Mouse (Mus musculus) stomach, embryonic 14.5 days (tissue): ENCODE results near the gene Cxcr5. TPM values are rescaled to one million over a fixed set of nuclear protein-coding genes. Genes with fewer than 3 reads are reported as not detected.

ENCODE experiments used
- ATAC-seq: fragments of 200-750 bp; cut with Nextera tagmentation; 2 replicates; pipeline ENCODE4 v1.8.0; 2017; ENCODE audit warnings: low read depth, moderate TSS enrichment; ENCODE audit not compliant: insufficient number of reproducible peaks, insufficient read depth, low FRiP score
- H3K27ac ChIP-seq: fragments of 300-500 bp; sonication (generic); 2 replicates; pipeline ENCODE4 v1.5.1; 2014; ENCODE audit warnings: mild to moderate bottlenecking, low read length, moderate library complexity, mixed read lengths
- H3K27me3 ChIP-seq: fragments of 300-500 bp; sonication (generic); 2 replicates; pipeline ENCODE4 v1.6.1; 2014; ENCODE audit warnings: low read length, control low read depth, mixed read lengths; ENCODE audit not compliant: control insufficient read depth, insufficient read depth
- H3K36me3 ChIP-seq: fragments of 300-500 bp; sonication (generic); 2 replicates; pipeline ENCODE4 v1.6.1; 2014; ENCODE audit warnings: mild to moderate bottlenecking, control low read depth, low read length, moderate library complexity, mixed read lengths; ENCODE audit not compliant: control insufficient read depth, insufficient read depth
- H3K4me1 ChIP-seq: fragments of 300-500 bp; sonication (generic); 2 replicates; pipeline ENCODE4 v1.6.1; 2014; ENCODE audit warnings: low read length, control low read depth, mixed read lengths; ENCODE audit not compliant: control insufficient read depth, insufficient read depth
- H3K4me2 ChIP-seq: fragments of 300-500 bp; sonication (generic); replicated peaks from 2 replicates; pipeline ENCODE4 v1.6.1; 2014; ENCODE audit warnings: low read depth, low read length, control low read depth
- H3K4me3 ChIP-seq: fragments of 300-500 bp; sonication (generic); 2 replicates; pipeline ENCODE4 v1.5.1; 2014; ENCODE audit warnings: low read depth, low read length, control low read depth
- H3K9ac ChIP-seq: fragments of 300-500 bp; sonication (generic); replicated peaks from 2 replicates; pipeline ENCODE4 v1.6.1; 2014; ENCODE audit warnings: low read depth, mild to moderate bottlenecking, control low read depth, low read length, moderate library complexity, mixed read lengths
- H3K9me3 ChIP-seq: fragments of 300-500 bp; sonication (generic); 2 replicates; pipeline ENCODE4 v1.6.1; 2016; ENCODE audit warnings: low read depth, low read length, control low read depth; ENCODE audit not compliant: control insufficient read depth
- WGBS: fragments of 180-500 bp; shearing (Covaris S2); extraction: QIAGEN DNeasy Blood & Tissue Kit; methylation state at CpG from one replicate; pipeline ENCODE4 v1.1.7; 2014; 5-methylcytosine and 5-hydroxymethylcytosine counted together
- polyA plus RNA-seq: library from polyadenylated mRNA; unstranded; fragments of >200 nt; fragmentation: Nextera tagmentation; extraction: Ambion mirVana; gene quantifications from 2 replicates; pipeline ENCODE4 v1.2.1, GENCODE M21; 2014

Gene Cxcr5
- polyA plus RNA-seq, 1 experiment from 2014 or later, result 0.27 TPM

- H3K4me1 ChIP-seq, result peaks cover 60% of the 10 kb centered on the region
Observed at GRCm38 (mm10) chr9:44499356-44500162, 62.1 kb downstream of the Cxcr5 start.

GRCm38 (mm10) chr9:44498421-44499355, 63.0 kb downstream of the Cxcr5 start:
- H3K4me1 ChIP-seq, result peaks cover 69% of the 10 kb centered on the region
- H3K27ac ChIP-seq, result peak overlapping the region; percentile 92
- WGBS, result under 1% methylated on average over 59 of the region's 59 CpGs
- peak overlapping the region; percentile 39 for H3K4me3 ChIP-seq
- H3K27me3 ChIP-seq, result no peaks in the 10 kb centered on the region
- peak overlapping the region; percentile 37 for H3K9ac ChIP-seq
- ATAC-seq, result peak; percentile 83
- peak overlapping the region; percentile 91 for H3K4me2 ChIP-seq
- peaks cover 21% of the 10 kb centered on the region for H3K36me3 ChIP-seq
- H3K9me3 ChIP-seq, result no peaks in the 10 kb centered on the region

More at GRCm38 (mm10) chr9:44499356-44500162, 62.1 kb downstream of the Cxcr5 start:
- Histone ChIP-seq H3K4me3 (peak overlapping the region; percentile 39), H3K36me3 (peaks cover 26% of the 10 kb centered on the region), H3K27me3 (no peaks in the 10 kb centered on the region), H3K4me2 (peak overlapping the region; percentile 91), H3K27ac (peak overlapping the region; percentile 92), H3K9ac (peak overlapping the region; percentile 37), H3K9me3 (no peaks in the 10 kb centered on the region)
- no peak for ATAC-seq
- 8% methylated on average over 20 of the region's 20 CpGs for WGBS

GRCm38 (mm10) chr9:44497624-44498377, 63.9 kb downstream of the Cxcr5 start:
- 2% methylated on average over 11 of the region's 11 CpGs for WGBS
- H3K4me1 ChIP-seq, result peaks cover 78% of the 10 kb centered on the region

GRCm38 (mm10) chr9:44496803-44497461, 64.7 kb downstream of the Cxcr5 start:
- Histone ChIP-seq H3K27ac (peak overlapping the region; percentile 92; the same call in 1 of the 2 replicates), H3K36me3 (peaks cover 9% of the 10 kb centered on the region; the same call in 1 of the 2 replicates), H3K9me3 (no peaks in the 10 kb centered on the region), H3K4me1 (peaks cover 80% of the 10 kb centered on the region), H3K4me3 (no peak overlapping the region), H3K4me2 (no peak overlapping the region), H3K9ac (no peak overlapping the region), H3K27me3 (no peaks in the 10 kb centered on the region)
- no peak for ATAC-seq
- WGBS, result 49% methylated on average over 12 of the region's 12 CpGs

More at GRCm38 (mm10) chr9:44497624-44498377, 63.9 kb downstream of the Cxcr5 start:
- H3K9ac ChIP-seq, result peak overlapping the region; percentile 37
- peaks cover 13% of the 10 kb centered on the region for H3K36me3 ChIP-seq
- H3K4me3 ChIP-seq, result peak overlapping the region; percentile 39
- peak; percentile 35; the same call in 1 of the 2 replicates for ATAC-seq
- no peaks in the 10 kb centered on the region for H3K9me3 ChIP-seq
- H3K27me3 ChIP-seq, result no peaks in the 10 kb centered on the region
- H3K4me2 ChIP-seq, result peak overlapping the region; percentile 91
- H3K27ac ChIP-seq, result peak overlapping the region; percentile 92

- Histone ChIP-seq H3K36me3 (no peaks in the 10 kb centered on the region; the same call in 1 of the 2 replicates), H3K4me2 (no peak overlapping the region), H3K9ac (no peak overlapping the region), H3K27me3 (no peaks in the 10 kb centered on the region), H3K4me1 (peaks cover 76% of the 10 kb centered on the region), H3K27ac (no peak overlapping the region; the same call in 1 of the 2 replicates), H3K4me3 (no peak overlapping the region), H3K9me3 (no peaks in the 10 kb centered on the region)
- 66% methylated on average over 10 of the region's 10 CpGs for WGBS
- ATAC-seq, result no peak
Observed at GRCm38 (mm10) chr9:44495810-44496344, 65.8 kb downstream of the Cxcr5 start.

GRCm38 (mm10) chr9:44494863-44495809, 66.5 kb downstream of the Cxcr5 start:
- no peaks in the 10 kb centered on the region for H3K9me3 ChIP-seq
- 37% methylated on average over 9 of the region's 9 CpGs for WGBS
- H3K27me3 ChIP-seq, result no peaks in the 10 kb centered on the region
- no peak for ATAC-seq
- H3K4me3 ChIP-seq, result no peak overlapping the region
- peaks cover 77% of the 10 kb centered on the region for H3K4me1 ChIP-seq
- no peak overlapping the region for H3K9ac ChIP-seq
- H3K27ac ChIP-seq, result no peak overlapping the region; the same call in 1 of the 2 replicates
- no peak overlapping the region for H3K4me2 ChIP-seq
- no peaks in the 10 kb centered on the region; the same call in 1 of the 2 replicates for H3K36me3 ChIP-seq
